Mouse (Mus musculus): Measurements from ENCODE around the gene Ms4a13.
"Not testable (repeated sequence)": the region's sequence is repeated elsewhere in the genome, so short reads cannot be mapped to it uniquely, and the experiment has no call there.

The Ms4a13 gene

GRCm38 (mm10) chr19:11196546-11196945 lies at the start of gene Ms4a13:
TSS of gene Ms4a13 (minus strand) at chr19:11196737.
- DNase-seq: no peak

- no peak for DNase-seq
These were observed 47.7 kb upstream of the Ms4a13 start for GRCm38 (mm10) chr19:11244230-11244629.

- no peak for DNase-seq
These were observed 46.0 kb upstream of the Ms4a13 start for GRCm38 (mm10) chr19:11242560-11242959.

- DNase-seq: no peak
These were observed 39.3 kb upstream of the Ms4a13 start for GRCm38 (mm10) chr19:11235820-11236219.

GRCm38 (mm10) chr19:11234921-11235735 lies 38.6 kb upstream of the Ms4a13 start:
- DNase-seq: no peak

GRCm38 (mm10) chr19:11234244-11234643 lies 37.7 kb upstream of the Ms4a13 start:
- no peak for DNase-seq

- DNase-seq: no peak
These were observed 35.8 kb upstream of the Ms4a13 start, which contains the start of gene Ms4a12 for GRCm38 (mm10) chr19:11232348-11232747. TSS of gene Ms4a12 (minus strand) at chr19:11232448.

- DNase-seq: no peak
These were observed 4.0 kb downstream of the Ms4a13 start for GRCm38 (mm10) chr19:11192552-11192951.

GRCm38 (mm10) chr19:11184121-11184520 lies 12.4 kb downstream of the Ms4a13 start:
- DNase-seq: no peak

GRCm38 (mm10) chr19:11177464-11177863 lies 19.1 kb downstream of the Ms4a13 start:
- DNase-seq: no peak

- DNase-seq: no peak
These were observed 31.4 kb downstream of the Ms4a13 start, which contains the start of gene 1700025F22Rik for GRCm38 (mm10) chr19:11165172-11165571. TSS of gene 1700025F22Rik (minus strand) at chr19:11165320.

- DNase-seq: not testable (repeated sequence)
These were observed 38.6 kb downstream of the Ms4a13 start for GRCm38 (mm10) chr19:11157890-11158289.

GRCm38 (mm10) chr19:11135336-11135735 lies 61.2 kb downstream of the Ms4a13 start:
- DNase-seq: no peak

GRCm38 (mm10) chr19:11134852-11135251 lies 61.7 kb downstream of the Ms4a13 start:
- no peak for DNase-seq

- not testable (repeated sequence) for DNase-seq
These were observed 65.8 kb downstream of the Ms4a13 start, which contains the start of gene 1700017D01Rik for GRCm38 (mm10) chr19:11130776-11131175. TSS of gene 1700017D01Rik (minus strand) at chr19:11130876.

GRCm38 (mm10) chr19:11129702-11130101 lies 66.8 kb downstream of the Ms4a13 start:
- no peak for DNase-seq

GRCm38 (mm10) chr19:11121016-11121420 lies 75.5 kb downstream of the Ms4a13 start:
- peak; percentile 9 for DNase-seq
